ENCODE assay signal across 17 mouse cellular contexts in the genomic region with DNA sequence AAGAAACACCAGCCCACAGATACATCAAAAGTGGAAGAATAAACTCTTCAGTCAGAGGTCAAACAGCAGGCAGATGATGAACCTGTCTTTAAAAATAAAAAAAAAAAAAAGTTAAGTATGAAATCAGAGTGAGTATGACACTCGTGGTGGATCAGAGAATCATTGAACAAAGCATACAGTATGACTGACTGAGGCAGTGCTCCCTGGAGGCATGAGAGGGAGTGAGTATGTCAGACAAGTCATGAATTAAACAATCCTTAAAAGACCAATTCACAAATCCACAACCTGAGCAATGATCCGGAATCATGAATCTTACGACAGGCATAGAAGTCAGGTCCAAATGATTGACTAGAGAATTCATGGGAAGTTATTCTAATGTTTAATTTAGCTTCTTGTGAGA.
"Had no signal": no experiment of that assay in that cellular context is flagged by ENCODE, and none has a peak within 500 bp of the region (broad histone marks: within the 10 kb centered on the region; RNA-seq: fewer than 3 reads in every experiment).

No protein-coding gene starts in this region.

- H3K9ac ChIP-seq: limb, embryonic 12.5 days; liver, embryonic 13.5 days; liver, postnatal 0 days; lung, embryonic 15.5 days; neural tube, embryonic 13.5 days had no signal

- H3K9me3 ChIP-seq: limb, embryonic 12.5 days; liver, embryonic 13.5 days; lung, embryonic 15.5 days; megakaryocyte, embryonic 14.5 days; neural tube, embryonic 13.5 days had no signal

- H3K27ac ChIP-seq: kidney, postnatal 0 days; limb, embryonic 12.5 days; liver, embryonic 13.5 days; lung, embryonic 15.5 days; macrophage; neural tube, embryonic 13.5 days; stomach, postnatal 0 days had no signal

- H3K36me3 ChIP-seq: limb, embryonic 12.5 days; liver, embryonic 13.5 days; lung, embryonic 15.5 days; neural tube, embryonic 13.5 days had no signal

- H3K4me3 ChIP-seq: limb, embryonic 12.5 days; liver, embryonic 13.5 days; lung, embryonic 15.5 days; megakaryocyte, embryonic 14.5 days; neural tube, embryonic 13.5 days had no signal

- DNase-seq: kidney, adult 11 months; kidney, adult 9 months; kidney, postnatal 36 days; layer of hippocampus, adult 9-11 months; layer of hippocampus, postnatal 36 days; liver; liver, embryonic 13.5 days; liver, postnatal 0 days; lung, postnatal 14 days; thymus, postnatal 4 days had no signal

- ATAC-seq: liver, postnatal 0 days had no signal

- H3K4me2 ChIP-seq: limb, embryonic 12.5 days; liver, embryonic 13.5 days; lung, embryonic 15.5 days; neural tube, embryonic 13.5 days had no signal

- H3K27me3 ChIP-seq: limb, embryonic 12.5 days; liver, embryonic 13.5 days; lung, embryonic 15.5 days; megakaryocyte, embryonic 14.5 days; neural tube, embryonic 13.5 days had no signal

- H3K4me1 ChIP-seq: limb, embryonic 12.5 days; liver, embryonic 13.5 days; lung, embryonic 15.5 days; megakaryocyte, embryonic 14.5 days had no signal
